Mouse (Mus musculus): Measurements from ENCODE around the gene Myh14. TPM values are rescaled to one million over a fixed set of nuclear protein-coding genes. Genes with fewer than 3 reads are reported as not detected.

Gene Myh14
- polyA plus RNA-seq, 1 experiment from 2014 or later: 2.0 TPM

- no peak for ATAC-seq (ENCODE audit: low FRiP score, low TSS enrichment)
- Histone ChIP-seq H3K9me3 (ENCODE audit: low read length) (peaks cover 3% of the 10 kb centered on the region; the same call in 1 of the 2 replicates), H3K4me2 (replicated peaks; ENCODE audit: low read depth, low read length) (no peak overlapping the region), H3K4me1 (ENCODE audit: insufficient read depth, low read length) (peaks cover 4% of the 10 kb centered on the region; the same call in 1 of the 2 replicates), H3K4me3 (ENCODE audit: low read length) (no peak overlapping the region), H3K9ac (replicated peaks; ENCODE audit: low read length) (no peak overlapping the region), H3K36me3 (ENCODE audit: insufficient read depth, low read length) (no peaks in the 10 kb centered on the region), H3K27ac (ENCODE audit: low read length) (no peak overlapping the region), H3K27me3 (ENCODE audit: insufficient read depth, low read length) (peaks cover 3% of the 10 kb centered on the region; the same call in 1 of the 2 replicates)
- 57% methylated on average over 4 of the region's 4 CpGs for WGBS
Observed at GRCm38 (mm10) chr7:44676126-44676525, 5.5 kb upstream of the Myh14 start.

GRCm38 (mm10) chr7:44675171-44675570 is 4.5 kb upstream of the Myh14 start:
- H3K4me3 ChIP-seq (ENCODE audit: low read length): no peak overlapping the region
- peaks cover 3% of the 10 kb centered on the region; the same call in 1 of the 2 replicates for H3K9me3 ChIP-seq (ENCODE audit: low read length)
- peaks cover 10% of the 10 kb centered on the region; the same call in 1 of the 2 replicates for H3K27me3 ChIP-seq (ENCODE audit: insufficient read depth, low read length)
- no peak for ATAC-seq (ENCODE audit: low FRiP score, low TSS enrichment)
- H3K9ac ChIP-seq (replicated peaks; ENCODE audit: low read length): no peak overlapping the region
- H3K4me1 ChIP-seq (ENCODE audit: insufficient read depth, low read length): peaks cover 7% of the 10 kb centered on the region; the same call in 1 of the 2 replicates
- H3K4me2 ChIP-seq (replicated peaks; ENCODE audit: low read depth, low read length): no peak overlapping the region
- H3K36me3 ChIP-seq (ENCODE audit: insufficient read depth, low read length): no peaks in the 10 kb centered on the region
- 90% methylated on average over 6 of the region's 6 CpGs for WGBS
- H3K27ac ChIP-seq (ENCODE audit: low read length): no peak overlapping the region

GRCm38 (mm10) chr7:44674511-44674910 is 3.9 kb upstream of the Myh14 start:
- ATAC-seq (ENCODE audit: low FRiP score, low TSS enrichment): no peak

GRCm38 (mm10) chr7:44672193-44672592 is 1.6 kb upstream of the Myh14 start:
- no peak overlapping the region for H3K27ac ChIP-seq (ENCODE audit: low read length)
- 66% methylated on average over 5 of the region's 5 CpGs for WGBS

More at GRCm38 (mm10) chr7:44674511-44674910, 3.9 kb upstream of the Myh14 start:
- Histone ChIP-seq H3K4me3 (ENCODE audit: low read length) (no peak overlapping the region), H3K9me3 (ENCODE audit: low read length) (peaks cover 3% of the 10 kb centered on the region; the same call in 1 of the 2 replicates), H3K36me3 (ENCODE audit: insufficient read depth, low read length) (no peaks in the 10 kb centered on the region), H3K27me3 (ENCODE audit: insufficient read depth, low read length) (peaks cover 14% of the 10 kb centered on the region; the same call in 1 of the 2 replicates), H3K27ac (ENCODE audit: low read length) (no peak overlapping the region), H3K4me1 (ENCODE audit: insufficient read depth, low read length) (peaks cover 7% of the 10 kb centered on the region; the same call in 1 of the 2 replicates), H3K4me2 (replicated peaks; ENCODE audit: low read depth, low read length) (no peak overlapping the region), H3K9ac (replicated peaks; ENCODE audit: low read length) (no peak overlapping the region)
- 70% methylated on average over 4 of the region's 4 CpGs for WGBS

GRCm38 (mm10) chr7:44669103-44669502 is 1.5 kb downstream of the Myh14 start:
- Histone ChIP-seq H3K36me3 (ENCODE audit: insufficient read depth, low read length) (no peaks in the 10 kb centered on the region), H3K4me1 (ENCODE audit: insufficient read depth, low read length) (peaks cover 7% of the 10 kb centered on the region; the same call in 1 of the 2 replicates), H3K9me3 (ENCODE audit: low read length) (0 out of 2 replicates have a peak, but pooled peaks cover 5% of the 10 kb centered on the region), H3K27me3 (ENCODE audit: insufficient read depth, low read length) (peaks cover 14% of the 10 kb centered on the region; the same call in 1 of the 2 replicates), H3K4me3 (ENCODE audit: low read length) (no peak overlapping the region), H3K4me2 (replicated peaks; ENCODE audit: low read depth, low read length) (no peak overlapping the region), H3K27ac (ENCODE audit: low read length) (no peak overlapping the region), H3K9ac (replicated peaks; ENCODE audit: low read length) (no peak overlapping the region)
- WGBS: 13% methylated on average over 21 of the region's 21 CpGs
- ATAC-seq (ENCODE audit: low FRiP score, low TSS enrichment): no peak

More at GRCm38 (mm10) chr7:44672193-44672592, 1.6 kb upstream of the Myh14 start:
- Histone ChIP-seq H3K36me3 (ENCODE audit: insufficient read depth, low read length) (no peaks in the 10 kb centered on the region), H3K4me3 (ENCODE audit: low read length) (no peak overlapping the region), H3K27me3 (ENCODE audit: insufficient read depth, low read length) (peaks cover 14% of the 10 kb centered on the region; the same call in 1 of the 2 replicates), H3K9ac (replicated peaks; ENCODE audit: low read length) (no peak overlapping the region), H3K9me3 (ENCODE audit: low read length) (peaks cover 3% of the 10 kb centered on the region; the same call in 1 of the 2 replicates), H3K4me1 (ENCODE audit: insufficient read depth, low read length) (peaks cover 7% of the 10 kb centered on the region; the same call in 1 of the 2 replicates), H3K4me2 (replicated peaks; ENCODE audit: low read depth, low read length) (no peak overlapping the region)
- no peak for ATAC-seq (ENCODE audit: low FRiP score, low TSS enrichment)

GRCm38 (mm10) chr7:44667996-44668738 is 2.5 kb downstream of the Myh14 start:
- no peak overlapping the region for H3K27ac ChIP-seq (ENCODE audit: low read length)
- no peak overlapping the region for H3K4me2 ChIP-seq (replicated peaks; ENCODE audit: low read depth, low read length)
- WGBS: 63% methylated on average over 13 of the region's 13 CpGs
- H3K9ac ChIP-seq (replicated peaks; ENCODE audit: low read length): no peak overlapping the region
- ATAC-seq (ENCODE audit: low FRiP score, low TSS enrichment): no peak
- no peaks in the 10 kb centered on the region for H3K36me3 ChIP-seq (ENCODE audit: insufficient read depth, low read length)
- H3K4me1 ChIP-seq (ENCODE audit: insufficient read depth, low read length): peaks cover 7% of the 10 kb centered on the region; the same call in 1 of the 2 replicates
- H3K9me3 ChIP-seq (ENCODE audit: low read length): 0 out of 2 replicates have a peak, but pooled peaks cover 5% of the 10 kb centered on the region
- peaks cover 14% of the 10 kb centered on the region; the same call in 1 of the 2 replicates for H3K27me3 ChIP-seq (ENCODE audit: insufficient read depth, low read length)
- no peak overlapping the region for H3K4me3 ChIP-seq (ENCODE audit: low read length)

- Histone ChIP-seq H3K27me3 (ENCODE audit: insufficient read depth, low read length) (peaks cover 14% of the 10 kb centered on the region; the same call in 1 of the 2 replicates), H3K4me2 (replicated peaks; ENCODE audit: low read depth, low read length) (no peak overlapping the region), H3K36me3 (ENCODE audit: insufficient read depth, low read length) (no peaks in the 10 kb centered on the region), H3K9ac (replicated peaks; ENCODE audit: low read length) (no peak overlapping the region), H3K4me3 (ENCODE audit: low read length) (no peak overlapping the region), H3K4me1 (ENCODE audit: insufficient read depth, low read length) (peaks cover 7% of the 10 kb centered on the region; the same call in 1 of the 2 replicates), H3K9me3 (ENCODE audit: low read length) (0 out of 2 replicates have a peak, but pooled peaks cover 5% of the 10 kb centered on the region), H3K27ac (ENCODE audit: low read length) (no peak overlapping the region)
- ATAC-seq (ENCODE audit: low FRiP score, low TSS enrichment): no peak
- 81% methylated on average over 2 of the region's 2 CpGs for WGBS
Observed at GRCm38 (mm10) chr7:44666462-44666861, 4.2 kb downstream of the Myh14 start.

- ATAC-seq (ENCODE audit: low FRiP score, low TSS enrichment): no peak
- H3K9ac ChIP-seq (replicated peaks; ENCODE audit: low read length): no peak overlapping the region
- H3K9me3 ChIP-seq (ENCODE audit: low read length): 0 out of 2 replicates have a peak, but pooled peaks cover 5% of the 10 kb centered on the region
- H3K4me2 ChIP-seq (replicated peaks; ENCODE audit: low read depth, low read length): no peak overlapping the region
- WGBS: 34% methylated on average over 11 of the region's 11 CpGs
- no peak overlapping the region for H3K27ac ChIP-seq (ENCODE audit: low read length)
- H3K4me1 ChIP-seq (ENCODE audit: insufficient read depth, low read length): no peaks in the 10 kb centered on the region
- H3K36me3 ChIP-seq (ENCODE audit: insufficient read depth, low read length): no peaks in the 10 kb centered on the region
- H3K27me3 ChIP-seq (ENCODE audit: insufficient read depth, low read length): 0 out of 2 replicates have a peak, but pooled peaks cover under 1% of the 10 kb centered on the region
- H3K4me3 ChIP-seq (ENCODE audit: low read length): no peak overlapping the region
Observed at GRCm38 (mm10) chr7:44664731-44665130, 5.9 kb downstream of the Myh14 start.

- ATAC-seq (ENCODE audit: low FRiP score, low TSS enrichment): no peak
- 89% methylated on average over 5 of the region's 5 CpGs for WGBS
- H3K4me1 ChIP-seq (ENCODE audit: insufficient read depth, low read length): no peaks in the 10 kb centered on the region
- no peak overlapping the region for H3K4me3 ChIP-seq (ENCODE audit: low read length)
- no peak overlapping the region for H3K4me2 ChIP-seq (replicated peaks; ENCODE audit: low read depth, low read length)
- H3K9me3 ChIP-seq (ENCODE audit: low read length): 0 out of 2 replicates have a peak, but pooled peaks cover 5% of the 10 kb centered on the region
- H3K27me3 ChIP-seq (ENCODE audit: insufficient read depth, low read length): no peaks in the 10 kb centered on the region
- no peak overlapping the region for H3K9ac ChIP-seq (replicated peaks; ENCODE audit: low read length)
- no peaks in the 10 kb centered on the region for H3K36me3 ChIP-seq (ENCODE audit: insufficient read depth, low read length)
- no peak overlapping the region for H3K27ac ChIP-seq (ENCODE audit: low read length)
Observed at GRCm38 (mm10) chr7:44663546-44663945, 7.1 kb downstream of the Myh14 start.

Data from kidney, embryonic 16.5 days (tissue).